Comparison of ENCODE assay signal across 11 mouse cellular contexts in the genomic region with DNA sequence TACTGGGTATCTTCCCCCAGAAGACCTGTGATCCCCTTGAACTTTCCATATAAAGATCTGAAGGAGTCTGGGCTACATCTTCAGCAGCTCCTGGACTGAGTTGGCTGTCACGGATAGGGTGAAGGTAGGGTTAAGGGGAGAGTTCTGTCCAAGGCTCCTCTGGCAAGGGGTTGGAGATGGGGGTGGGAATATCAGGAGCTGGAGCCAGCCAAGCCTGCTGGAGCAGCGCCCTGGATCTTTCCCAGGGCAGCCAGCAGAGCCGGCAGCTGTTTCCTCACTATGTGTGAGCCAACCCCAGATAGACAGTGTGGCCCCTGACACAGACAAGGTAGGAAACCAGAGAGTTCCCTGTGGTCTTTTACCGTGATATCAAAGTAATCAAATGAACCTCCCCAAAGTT. TPM values are rescaled to one million over a fixed set of nuclear protein-coding genes. Genes with fewer than 3 reads are reported as not detected.
DNase-seq lines count a peak whose midpoint lies in the region; ATAC-seq and TF ChIP-seq lines count a peak whose summit lies in the region.
"Had no signal": no experiment of that assay in that cellular context is flagged by ENCODE, and none has a peak within 500 bp of the region (broad histone marks: within the 10 kb centered on the region; RNA-seq: fewer than 3 reads in every experiment).

No protein-coding gene starts in this region.

- no peak overlapping the region for H3K9ac ChIP-seq in lung, postnatal 0 days (replicated peaks; ENCODE audit: low read depth)
- H3K9ac ChIP-seq: embryonic facial prominence, embryonic 12.5 days; intestine, embryonic 15.5 days; limb, embryonic 13.5 days had no signal

- no peak for TF ChIP-seq CTCF in lung, postnatal 0 days (IDR thresholded peaks at IDR 0.05)

- no peak overlapping the region for H3K4me3 ChIP-seq in lung, postnatal 0 days (ENCODE audit: low read depth, low read length)
- H3K4me3 ChIP-seq: embryonic facial prominence, embryonic 12.5 days; intestine, embryonic 15.5 days; limb, embryonic 13.5 days had no signal

- peaks cover 4% of the 10 kb centered on the region; the same call in 1 of the 2 replicates for H3K27me3 ChIP-seq in lung, postnatal 0 days (replicated peaks; ENCODE audit: insufficient read depth, low read length)
- H3K27me3 ChIP-seq: embryonic facial prominence, embryonic 12.5 days had no signal

- DNase-seq in frontal cortex, postnatal 25 days (ENCODE audit: low spot score in 2 of 2) = no peak
- peak; percentile 75 for DNase-seq in left cerebral cortex, postnatal 4 days
- no peak for DNase-seq in left cerebral cortex, adult 9 months (ENCODE audit: low spot score in 2 of 2)
- peak; percentile 79 for DNase-seq in gastrocnemius, postnatal 14 days
- peak; percentile 28 for DNase-seq in lung, postnatal 0 days (ENCODE audit: low spot score)

- no peak for TF ChIP-seq EP300 in lung, postnatal 0 days (IDR thresholded peaks at IDR 0.05)

- 0 out of 2 replicates have a peak, but pooled peaks cover 5% of the 10 kb centered on the region for H3K4me1 ChIP-seq in lung, postnatal 0 days (ENCODE audit: insufficient read depth, low read depth, low read length)
- H3K4me1 ChIP-seq: intestine, embryonic 15.5 days had no signal

- no peak overlapping the region for H3K27ac ChIP-seq in lung, postnatal 0 days (ENCODE audit: low read length)
- H3K27ac ChIP-seq: embryonic facial prominence, embryonic 12.5 days; intestine, embryonic 15.5 days; limb, embryonic 13.5 days had no signal

- intact Hi-C loops in left cerebral cortex, postnatal 4 days (cut with DNase I) = no loop called here
- intact Hi-C loops in gastrocnemius, postnatal 14 days (cut with DNase I; ENCODE audit: low total_unique reads) = loop anchor here (5.0 kb wide), 1 partner anchor 42 kb away; no protein-coding TSS in a partner anchor

- H3K4me2 ChIP-seq in lung, postnatal 0 days (replicated peaks; ENCODE audit: low read depth, low read length) = no peak overlapping the region
- H3K4me2 ChIP-seq: embryonic facial prominence, embryonic 12.5 days; intestine, embryonic 15.5 days; limb, embryonic 13.5 days had no signal

- 0 out of 2 replicates have a peak, but pooled peaks have one; percentile 51 for ATAC-seq in frontal cortex, adult (ENCODE audit: low TSS enrichment)
- ATAC-seq in lung, postnatal 0 days = no peak; the same call in 1 of the 2 replicates
- no peak for ATAC-seq in megakaryocyte-erythroid progenitor cell, adult 5-6 weeks (replicated peaks; ENCODE audit: low FRiP score, low TSS enrichment, poor library complexity, severe bottlenecking)
- ATAC-seq in megakaryocyte progenitor cell, adult 5-6 weeks (replicated peaks; ENCODE audit: poor library complexity) = no peak
- ATAC-seq: intestine, embryonic 15.5 days had no signal

- H3K36me3 ChIP-seq in lung, postnatal 0 days (ENCODE audit: insufficient read depth, low read length) = no peaks in the 10 kb centered on the region
- H3K36me3 ChIP-seq: embryonic facial prominence, embryonic 12.5 days; intestine, embryonic 15.5 days; limb, embryonic 13.5 days had no signal

- 34% methylated on average over 4 of the region's 4 CpGs for WGBS in lung, postnatal 0 days

- no peaks in the 10 kb centered on the region for H3K9me3 ChIP-seq in lung, postnatal 0 days (ENCODE audit: low read length)
- H3K9me3 ChIP-seq: embryonic facial prominence, embryonic 12.5 days; intestine, embryonic 15.5 days; limb, embryonic 13.5 days had no signal

RNA-seq across cellular contexts. Expression of a gene that starts 4.6 kb away (rescaled TPM):
- 10 to 100 TPM; 32.0 to 38.3 TPM for total RNA-seq in left cerebral cortex, postnatal 4 days (2021)
- total RNA-seq in gastrocnemius, postnatal 14 days (2021) = 10 to 100 TPM; 10.8 to 12.3 TPM
- 23.9 and 28.6 TPM in 2 replicates for polyA plus RNA-seq in lung, postnatal 0 days (2015; fragmentation: Nextera tagmentation; extraction: Ambion mirVana)
- total RNA-seq in megakaryocyte-erythroid progenitor cell, adult 5-6 weeks (2014; fragmentation: Nextera tagmentation) = not detected in 2 replicates
- not detected in 2 replicates for total RNA-seq in megakaryocyte-erythroid progenitor cell, adult 5-6 weeks (2017)
- total RNA-seq in megakaryocyte progenitor cell, adult 5-6 weeks (2015) = not detected in 2 replicates
- not detected in 2 replicates for total RNA-seq in megakaryocyte progenitor cell, adult 5-6 weeks (2017)

Comparison
In these comparisons a context has a peak if more than half of its experiments do, and no peak if none do; other contexts are left out.
1. DNase-seq: peak in left cerebral cortex, postnatal 4 days (single experiment), gastrocnemius, postnatal 14 days (single experiment) and lung, postnatal 0 days (single experiment); none in frontal cortex, postnatal 25 days (0 of 2) and left cerebral cortex, adult 9 months (0 of 2).
2. RNA of a gene that starts 4.6 kb away (total RNA-seq): 32.0 to 38.3 TPM in left cerebral cortex, postnatal 4 days and 10.8 to 12.3 TPM in gastrocnemius, postnatal 14 days; not detected in megakaryocyte-erythroid progenitor cell, adult 5-6 weeks and not detected in megakaryocyte progenitor cell, adult 5-6 weeks; every median in the first group is over 10 times any median in the second.